ENCODE assay signal across 12 mouse cellular contexts in genomic region chr12:83800943-83801342, GRCm38 (mm10). TPM values are rescaled to one million over a fixed set of nuclear protein-coding genes. Genes with fewer than 3 reads are reported as not detected.
DNase-seq lines count a peak whose midpoint lies in the region; ATAC-seq and TF ChIP-seq lines count a peak whose summit lies in the region.
"Had no signal": no experiment of that assay in that cellular context is flagged by ENCODE, and none has a peak within 500 bp of the region (broad histone marks: within the 10 kb centered on the region; RNA-seq: fewer than 3 reads in every experiment).

No protein-coding gene starts in this region.

- no peak for ATAC-seq in hindbrain, embryonic 11.5 days (ENCODE audit: low FRiP score)
- ATAC-seq in hindbrain, embryonic 12.5 days (ENCODE audit: low FRiP score), result no peak
- ATAC-seq in erythroid progenitor cell, adult 5-6 weeks (replicated peaks; ENCODE audit: low FRiP score, poor library complexity, severe bottlenecking), result no peak

- H3K4me1 ChIP-seq in hindbrain, embryonic 11.5 days (replicated peaks; ENCODE audit: control insufficient read depth, insufficient read depth, low read length), result no peaks in the 10 kb centered on the region
- H3K4me1 ChIP-seq in hindbrain, embryonic 12.5 days, result no peaks in the 10 kb centered on the region
- no peaks in the 10 kb centered on the region for H3K4me1 ChIP-seq in ES-Bruce4 (ENCODE audit: control insufficient read depth, insufficient read depth, low read length)
- H3K4me1 ChIP-seq: embryonic facial prominence, embryonic 13.5 days had no signal

- peak; percentile 19 for TF ChIP-seq CTCF in ES-Bruce4 (IDR thresholded peaks at IDR 0.05; ENCODE audit: low read depth, low read length)

- H3K9ac ChIP-seq in hindbrain, embryonic 11.5 days (ENCODE audit: low read depth, low read length), result no peak overlapping the region
- no peak overlapping the region for H3K9ac ChIP-seq in hindbrain, embryonic 12.5 days
- no peak overlapping the region for H3K9ac ChIP-seq in ES-Bruce4 (ENCODE audit: low read depth, poor library complexity, severe bottlenecking)
- H3K9ac ChIP-seq: embryonic facial prominence, embryonic 13.5 days had no signal

- H3K36me3 ChIP-seq in hindbrain, embryonic 11.5 days (ENCODE audit: control insufficient read depth, insufficient read depth, low read length), result peaks cover 16% of the 10 kb centered on the region
- peaks cover 65% of the 10 kb centered on the region for H3K36me3 ChIP-seq in hindbrain, embryonic 12.5 days
- peaks cover 4% of the 10 kb centered on the region; the same call in 1 of the 2 replicates for H3K36me3 ChIP-seq in ES-Bruce4 (ENCODE audit: control insufficient read depth, insufficient read depth, low read length, poor library complexity, severe bottlenecking)

- intact Hi-C loops in heart, postnatal 10 days (cut with DNase I), result no loop called here

- H3K27ac ChIP-seq in hindbrain, embryonic 11.5 days (ENCODE audit: low read depth, low read length), result no peak overlapping the region
- no peak overlapping the region for H3K27ac ChIP-seq in hindbrain, embryonic 12.5 days
- H3K27ac ChIP-seq in ES-Bruce4 (ENCODE audit: insufficient read depth, low read length), result no peak overlapping the region
- H3K27ac ChIP-seq: embryonic facial prominence, embryonic 13.5 days had no signal

- no peaks in the 10 kb centered on the region for H3K9me3 ChIP-seq in hindbrain, embryonic 11.5 days (ENCODE audit: control insufficient read depth, low read length)
- no peaks in the 10 kb centered on the region for H3K9me3 ChIP-seq in hindbrain, embryonic 12.5 days (replicated peaks)
- 0 out of 2 replicates have a peak, but pooled peaks cover 3% of the 10 kb centered on the region for H3K9me3 ChIP-seq in ES-Bruce4 (replicated peaks; ENCODE audit: control insufficient read depth, insufficient read depth, low read length, poor library complexity, severe bottlenecking)

- H3K4me2 ChIP-seq in hindbrain, embryonic 11.5 days (replicated peaks; ENCODE audit: low read depth, low read length), result no peak overlapping the region
- no peak overlapping the region for H3K4me2 ChIP-seq in hindbrain, embryonic 12.5 days (replicated peaks)
- H3K4me2 ChIP-seq: embryonic facial prominence, embryonic 13.5 days; heart, embryonic 11.5 days had no signal

- DNase-seq in hindbrain, embryonic 11.5 days (ENCODE audit: low spot score), result peak; percentile 18
- DNase-seq in brain, adult 2 months (ENCODE audit: low read depth, low spot score), result peak; percentile 88
- DNase-seq in layer of hippocampus, adult 9-11 months, result peak; percentile 58
- DNase-seq in urinary bladder, postnatal 10 days (ENCODE audit: low spot score), result no peak
- no peak for DNase-seq in heart, postnatal 10 days
- DNase-seq: adrenal gland, postnatal 14 days; kidney, postnatal 4 days had no signal

- no peak overlapping the region for H3K4me3 ChIP-seq in hindbrain, embryonic 11.5 days (ENCODE audit: low read depth, low read length)
- no peak overlapping the region for H3K4me3 ChIP-seq in hindbrain, embryonic 12.5 days
- no peak overlapping the region for H3K4me3 ChIP-seq in ES-Bruce4 (ENCODE audit: low read depth, low read length)
- H3K4me3 ChIP-seq: embryonic facial prominence, embryonic 13.5 days had no signal

- 62% methylated on average over 9 of the region's 9 CpGs for WGBS in hindbrain, embryonic 11.5 days
- 61% methylated on average over 9 of the region's 9 CpGs for WGBS in hindbrain, embryonic 12.5 days

- no peaks in the 10 kb centered on the region for H3K27me3 ChIP-seq in hindbrain, embryonic 11.5 days (ENCODE audit: control insufficient read depth, insufficient read depth, low read length)
- H3K27me3 ChIP-seq in hindbrain, embryonic 12.5 days, result no peaks in the 10 kb centered on the region
- no peaks in the 10 kb centered on the region for H3K27me3 ChIP-seq in ES-Bruce4 (ENCODE audit: control insufficient read depth, insufficient read depth, low read length, poor library complexity, severe bottlenecking)
- H3K27me3 ChIP-seq: embryonic facial prominence, embryonic 13.5 days had no signal

- TF ChIP-seq POLR2A in ES-Bruce4 (IDR thresholded peaks at IDR 0.05; ENCODE audit: insufficient read depth, low read length), result no peak

- no peak for TF ChIP-seq EP300 in ES-Bruce4 (IDR thresholded peaks at IDR 0.05; ENCODE audit: insufficient read depth, low read depth, low read length)

RNA-seq across cellular contexts. Expression of gene Papln, which starts 37.5 kb away (rescaled TPM):
- polyA plus RNA-seq in hindbrain, embryonic 11.5 days (2014; fragmentation: Nextera tagmentation; extraction: Ambion mirVana), result 0.04 and 0.11 TPM in 2 replicates
- polyA plus RNA-seq in hindbrain, embryonic 12.5 days (2016; fragmentation: Nextera tagmentation; extraction: Ambion mirVana), result 0.10 and 0.26 TPM in 2 replicates
- 0.67 and 0.85 TPM in 2 replicates for polyA plus RNA-seq in ES-Bruce4 (2011; ENCODE audit: insufficient read depth, insufficient read length, low read depth, missing spikeins)
- total RNA-seq in erythroid progenitor cell, adult 5-6 weeks (2015; ENCODE audit: low replicate concordance), result not detected in 2 replicates
- total RNA-seq in erythroid progenitor cell, adult 5-6 weeks (2017; ENCODE audit: low replicate concordance), result not detected in 2 replicates
- 10 to 100 TPM; 28.6 to 28.8 TPM for total RNA-seq in heart, postnatal 10 days (2021)

Comparison
In these comparisons a context has a peak if more than half of its experiments do, and no peak if none do; other contexts are left out.
1. DNase-seq: peak in hindbrain, embryonic 11.5 days (single experiment), brain, adult 2 months (single experiment) and layer of hippocampus, adult 9-11 months (single experiment); none in urinary bladder, postnatal 10 days (single experiment) and heart, postnatal 10 days (0 of 2).